Mouse (Mus musculus) bone marrow, adult 2 months (tissue): ENCODE data around the gene Sqstm1.

ENCODE experiments used
- CTCF ChIP-seq: fragments of 200-500 bp; IDR thresholded peaks from 2 replicates; pipeline ENCODE4 v1.5.1; 2011; ENCODE audit warnings: low read length, control low read depth; ENCODE audit not compliant: control insufficient read depth, insufficient read depth
- POLR2A ChIP-seq: fragments of 200-500 bp; IDR thresholded peaks from 2 replicates; pipeline ENCODE4 v1.6.1; 2011; ENCODE audit warnings: low read depth, mild to moderate bottlenecking, control low read depth, low read length, borderline replicate concordance; ENCODE audit not compliant: control insufficient read depth

DNA sequence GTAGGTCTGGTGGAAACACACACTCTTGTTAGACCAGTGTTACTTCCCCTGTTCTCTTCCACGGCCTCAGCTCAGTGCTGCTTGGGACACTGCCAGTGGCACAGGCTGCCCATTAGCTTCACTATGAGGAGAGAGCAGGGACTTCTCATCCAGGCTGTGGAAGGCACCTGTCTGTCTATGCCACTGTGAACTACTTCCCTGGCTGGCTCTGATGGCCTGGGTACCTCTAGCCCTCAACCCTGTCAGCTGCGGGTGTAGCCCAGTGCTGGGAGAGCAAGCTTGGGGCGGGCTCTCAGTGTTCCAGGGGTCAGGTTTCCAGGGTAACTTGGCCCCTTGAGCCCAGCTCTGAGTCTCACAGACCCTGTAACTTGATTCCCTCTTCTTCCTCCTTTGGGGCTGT, 18.1 kb upstream of the Sqstm1 start:
- TF ChIP-seq CTCF = no peak
- TF ChIP-seq POLR2A = no peak
